Mouse (Mus musculus): ENCODE results near the gene Nr2c2ap. TPM values are rescaled to one million over a fixed set of nuclear protein-coding genes. Genes with fewer than 3 reads are reported as not detected.

Nr2c2ap gene
- polyA plus RNA-seq, 1 experiment from 2014 or later = 35.4 TPM

- no peaks in the 10 kb centered on the region for H3K36me3 ChIP-seq (ENCODE audit: control insufficient read depth, insufficient read depth, low read length)
- H3K27ac ChIP-seq (ENCODE audit: low read depth, low read length) = no peak overlapping the region
- H3K4me1 ChIP-seq (replicated peaks; ENCODE audit: control insufficient read depth, insufficient read depth, low read length) = no peaks in the 10 kb centered on the region
- DNase-seq (ENCODE audit: low spot score) (no peak), ATAC-seq (replicated peaks; ENCODE audit: low FRiP score) (no peak)
- no peak overlapping the region for H3K4me3 ChIP-seq (ENCODE audit: low read depth, low read length)
- H3K9ac ChIP-seq (ENCODE audit: low read depth, low read length) = no peak overlapping the region
- H3K27me3 ChIP-seq (replicated peaks; ENCODE audit: control insufficient read depth, insufficient read depth, low read length) = peaks cover 99% of the 10 kb centered on the region
- 61% methylated on average over 13 of the region's 13 CpGs for WGBS
- H3K9me3 ChIP-seq (ENCODE audit: control insufficient read depth, low read length) = no peaks in the 10 kb centered on the region
- H3K4me2 ChIP-seq = no peak overlapping the region
Observed at GRCm38 (mm10) chr8:70114892-70115291, 16.2 kb upstream of the Nr2c2ap start.

GRCm38 (mm10) chr8:70117611-70118010 lies 13.5 kb upstream of the Nr2c2ap start:
- Histone ChIP-seq H3K27me3 (replicated peaks; ENCODE audit: control insufficient read depth, insufficient read depth, low read length) (peaks cover 91% of the 10 kb centered on the region), H3K4me2 (no peak overlapping the region), H3K27ac (ENCODE audit: low read depth, low read length) (no peak overlapping the region), H3K4me3 (ENCODE audit: low read depth, low read length) (no peak overlapping the region), H3K4me1 (replicated peaks; ENCODE audit: control insufficient read depth, insufficient read depth, low read length) (no peaks in the 10 kb centered on the region), H3K9ac (ENCODE audit: low read depth, low read length) (no peak overlapping the region), H3K9me3 (ENCODE audit: control insufficient read depth, low read length) (no peaks in the 10 kb centered on the region), H3K36me3 (ENCODE audit: control insufficient read depth, insufficient read depth, low read length) (no peaks in the 10 kb centered on the region)
- ATAC-seq (replicated peaks; ENCODE audit: low FRiP score) (no peak), DNase-seq (ENCODE audit: low spot score) (peak; percentile 45)
- WGBS = 6% methylated on average over 9 of the region's 9 CpGs

- no peaks in the 10 kb centered on the region for H3K9me3 ChIP-seq (ENCODE audit: control insufficient read depth, low read length)
- H3K27me3 ChIP-seq (replicated peaks; ENCODE audit: control insufficient read depth, insufficient read depth, low read length) = peaks cover 77% of the 10 kb centered on the region
- H3K9ac ChIP-seq (ENCODE audit: low read depth, low read length) = no peak overlapping the region
- H3K4me1 ChIP-seq (replicated peaks; ENCODE audit: control insufficient read depth, insufficient read depth, low read length) = no peaks in the 10 kb centered on the region
- WGBS = 19% methylated on average over 17 of the region's 17 CpGs
- no peak overlapping the region for H3K4me3 ChIP-seq (ENCODE audit: low read depth, low read length)
- H3K27ac ChIP-seq (ENCODE audit: low read depth, low read length) = no peak overlapping the region
- no peak for ATAC-seq (replicated peaks; ENCODE audit: low FRiP score)
- H3K36me3 ChIP-seq (ENCODE audit: control insufficient read depth, insufficient read depth, low read length) = no peaks in the 10 kb centered on the region
- DNase-seq (ENCODE audit: low spot score) = no peak
- H3K4me2 ChIP-seq = no peak overlapping the region
Observed at GRCm38 (mm10) chr8:70118726-70119700, 12.1 kb upstream of the Nr2c2ap start.

DNA sequence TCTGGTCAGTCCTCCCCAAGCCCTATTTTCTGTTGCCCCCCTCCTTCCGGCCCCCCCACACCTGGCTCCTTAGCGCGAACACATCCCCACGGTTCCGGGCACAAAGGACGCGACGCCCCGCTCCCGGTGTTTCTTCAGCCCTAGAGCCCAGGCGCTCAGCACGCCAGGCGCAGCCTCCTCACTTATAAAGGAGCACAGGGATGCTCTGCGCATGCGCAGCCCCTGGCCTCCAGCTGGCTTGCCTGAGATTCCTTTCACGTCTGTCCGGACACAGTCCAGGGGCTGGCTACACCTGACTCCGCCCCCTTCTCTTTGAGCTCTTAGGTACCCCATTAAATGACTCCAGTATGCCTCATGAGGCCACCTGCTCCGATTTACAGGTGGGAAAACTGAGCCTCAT lies 10.5 kb upstream of the Nr2c2ap start, which contains the start of gene Ncan:
TSS of gene Ncan (minus strand) at position 207 of the 400 bp plus-strand sequence.
- no peaks in the 10 kb centered on the region for H3K36me3 ChIP-seq (ENCODE audit: control insufficient read depth, insufficient read depth, low read length)
- no peak within 1 kb of the TSS for H3K4me2 ChIP-seq
- H3K27ac ChIP-seq (ENCODE audit: low read depth, low read length) = no peak within 1 kb of the TSS
- no peaks in the 10 kb centered on the region for H3K9me3 ChIP-seq (ENCODE audit: control insufficient read depth, low read length)
- WGBS = 6% methylated on average over 19 of the region's 19 CpGs
- ATAC-seq (replicated peaks; ENCODE audit: low FRiP score) = no peak
- no peak within 1 kb of the TSS for H3K9ac ChIP-seq (ENCODE audit: low read depth, low read length)
- no peaks in the 10 kb centered on the region for H3K4me1 ChIP-seq (replicated peaks; ENCODE audit: control insufficient read depth, insufficient read depth, low read length)
- no peak for DNase-seq (ENCODE audit: low spot score)
- H3K27me3 ChIP-seq (replicated peaks; ENCODE audit: control insufficient read depth, insufficient read depth, low read length) = peaks cover 60% of the 10 kb centered on the region
- no peak within 1 kb of the TSS for H3K4me3 ChIP-seq (ENCODE audit: low read depth, low read length)

DNA sequence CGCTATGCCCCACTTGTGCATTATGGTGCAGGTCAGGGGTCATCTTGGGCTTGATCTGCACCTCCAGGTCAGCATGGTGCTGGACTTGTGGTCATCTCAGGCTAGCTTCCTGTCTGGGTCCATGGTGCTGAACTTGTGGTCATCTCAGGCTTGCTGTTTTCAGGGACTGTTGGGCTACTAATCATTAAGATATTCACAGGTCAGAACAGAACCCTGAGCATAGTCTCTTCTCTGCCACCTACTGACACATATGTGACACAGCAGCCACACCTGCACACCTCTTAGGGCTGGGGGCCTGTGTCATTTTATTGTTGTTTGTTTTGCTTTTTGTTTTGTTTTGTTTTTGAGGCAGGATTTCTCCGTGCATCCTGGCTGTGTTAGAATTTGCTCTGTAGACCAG lies 8.3 kb upstream of the Nr2c2ap start:
- no peaks in the 10 kb centered on the region for H3K9me3 ChIP-seq (ENCODE audit: control insufficient read depth, low read length)
- no peak for ATAC-seq (replicated peaks; ENCODE audit: low FRiP score)
- 56% methylated on average over 2 of the region's 2 CpGs for WGBS
- no peak overlapping the region for H3K9ac ChIP-seq (ENCODE audit: low read depth, low read length)
- no peak for DNase-seq (ENCODE audit: low spot score)
- H3K27me3 ChIP-seq (replicated peaks; ENCODE audit: control insufficient read depth, insufficient read depth, low read length) = peaks cover 40% of the 10 kb centered on the region
- H3K4me3 ChIP-seq (ENCODE audit: low read depth, low read length) = no peak overlapping the region
- H3K4me1 ChIP-seq (replicated peaks; ENCODE audit: control insufficient read depth, insufficient read depth, low read length) = no peaks in the 10 kb centered on the region
- no peak overlapping the region for H3K27ac ChIP-seq (ENCODE audit: low read depth, low read length)
- no peak overlapping the region for H3K4me2 ChIP-seq
- H3K36me3 ChIP-seq (ENCODE audit: control insufficient read depth, insufficient read depth, low read length) = no peaks in the 10 kb centered on the region

DNA sequence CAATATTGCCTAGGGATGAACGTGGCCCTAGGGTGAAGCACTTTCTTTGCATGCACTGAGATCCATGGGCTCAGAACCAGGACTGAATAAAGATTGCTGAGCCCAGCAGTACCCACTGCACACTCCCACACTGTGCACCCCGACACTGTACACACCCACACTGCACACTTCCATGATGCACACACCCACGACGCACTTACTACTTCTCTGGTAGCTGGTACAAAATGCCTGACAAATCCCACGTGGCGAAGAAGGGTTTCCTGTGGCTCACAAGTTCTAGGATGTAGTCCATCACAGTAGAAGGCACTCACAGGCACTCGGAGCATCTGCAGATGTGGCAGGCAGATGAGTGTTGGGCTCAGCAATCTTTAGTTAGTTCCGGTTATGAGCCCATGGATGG lies 6.1 kb upstream of the Nr2c2ap start:
- H3K27me3 ChIP-seq (replicated peaks; ENCODE audit: control insufficient read depth, insufficient read depth, low read length) = peaks cover 18% of the 10 kb centered on the region
- DNase-seq (ENCODE audit: low spot score) (no peak), ATAC-seq (replicated peaks; ENCODE audit: low FRiP score) (no peak)
- no peaks in the 10 kb centered on the region for H3K9me3 ChIP-seq (ENCODE audit: control insufficient read depth, low read length)
- no peaks in the 10 kb centered on the region for H3K36me3 ChIP-seq (ENCODE audit: control insufficient read depth, insufficient read depth, low read length)
- no peak overlapping the region for H3K4me2 ChIP-seq
- H3K9ac ChIP-seq (ENCODE audit: low read depth, low read length) = no peak overlapping the region
- H3K4me1 ChIP-seq (replicated peaks; ENCODE audit: control insufficient read depth, insufficient read depth, low read length) = no peaks in the 10 kb centered on the region
- no peak overlapping the region for H3K27ac ChIP-seq (ENCODE audit: low read depth, low read length)
- 60% methylated on average over 8 of the region's 8 CpGs for WGBS
- H3K4me3 ChIP-seq (ENCODE audit: low read depth, low read length) = no peak overlapping the region

DNA sequence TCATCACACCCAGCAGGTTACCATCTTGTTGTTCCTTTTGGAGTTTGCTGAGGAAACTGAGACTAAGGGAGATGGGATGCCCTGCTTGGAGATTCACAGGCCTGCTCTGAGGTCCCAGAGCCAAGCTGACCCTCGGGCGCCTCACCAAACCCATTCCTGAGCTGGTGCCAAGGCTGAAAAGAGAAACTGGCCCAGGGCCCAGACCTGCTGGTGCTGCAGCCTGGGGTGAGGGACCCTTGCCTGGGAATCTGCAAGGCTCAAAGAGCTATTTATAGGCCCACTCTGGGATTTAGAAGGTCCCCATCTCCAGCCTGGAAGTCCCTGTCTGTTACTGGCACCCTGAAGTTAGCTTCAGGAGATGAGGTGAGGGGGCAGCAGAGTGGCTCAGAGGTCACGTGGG lies 2.7 kb upstream of the Nr2c2ap start:
- H3K4me1 ChIP-seq (replicated peaks; ENCODE audit: control insufficient read depth, insufficient read depth, low read length) = peaks cover 13% of the 10 kb centered on the region
- no peaks in the 10 kb centered on the region for H3K27me3 ChIP-seq (replicated peaks; ENCODE audit: control insufficient read depth, insufficient read depth, low read length)
- peaks cover 4% of the 10 kb centered on the region; the same call in 1 of the 2 replicates for H3K36me3 ChIP-seq (ENCODE audit: control insufficient read depth, insufficient read depth, low read length)
- DNase-seq (ENCODE audit: low spot score) = no peak
- ATAC-seq (replicated peaks; ENCODE audit: low FRiP score) = no peak
- no peak overlapping the region for H3K4me3 ChIP-seq (ENCODE audit: low read depth, low read length)
- H3K9ac ChIP-seq (ENCODE audit: low read depth, low read length) = no peak overlapping the region
- no peak overlapping the region for H3K4me2 ChIP-seq
- no peak overlapping the region for H3K27ac ChIP-seq (ENCODE audit: low read depth, low read length)
- no peaks in the 10 kb centered on the region for H3K9me3 ChIP-seq (ENCODE audit: control insufficient read depth, low read length)
- 76% methylated on average over 3 of the region's 3 CpGs for WGBS

DNA sequence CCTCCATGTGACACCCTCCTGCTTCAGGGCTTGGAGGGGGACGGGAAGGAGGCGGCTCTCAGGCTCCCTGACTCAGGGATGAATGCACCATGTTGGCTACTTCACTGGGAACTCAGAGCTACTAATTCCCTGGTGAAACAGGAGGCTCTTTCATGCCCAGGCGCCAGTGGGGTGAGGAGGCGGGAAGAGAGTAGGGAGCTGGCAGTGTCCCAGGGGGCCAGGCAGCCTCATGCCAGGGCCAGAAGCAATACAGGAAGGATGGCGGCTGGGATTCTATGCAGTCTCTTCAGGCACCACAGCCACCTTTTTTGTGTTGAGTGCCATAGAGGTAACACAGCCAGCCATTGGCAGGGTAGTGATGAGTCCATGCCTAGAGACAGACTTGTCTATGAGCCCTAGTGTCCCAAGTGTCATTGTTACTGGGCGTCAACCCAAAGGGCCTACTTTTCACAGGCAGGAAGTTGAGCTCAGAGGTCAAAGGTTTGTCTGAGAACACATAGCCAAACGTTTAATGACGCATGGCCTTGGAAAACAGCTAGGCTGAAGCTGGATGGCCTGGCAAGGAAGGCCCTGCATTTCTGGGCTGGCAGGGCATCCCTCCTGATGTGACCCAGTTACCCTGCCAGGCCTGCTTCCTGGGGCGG lies 1.7 kb upstream of the Nr2c2ap start:
- Histone ChIP-seq H3K4me2 (no peak overlapping the region), H3K9me3 (ENCODE audit: control insufficient read depth, low read length) (no peaks in the 10 kb centered on the region), H3K4me1 (replicated peaks; ENCODE audit: control insufficient read depth, insufficient read depth, low read length) (peaks cover 16% of the 10 kb centered on the region), H3K4me3 (ENCODE audit: low read depth, low read length) (no peak overlapping the region), H3K27me3 (replicated peaks; ENCODE audit: control insufficient read depth, insufficient read depth, low read length) (no peaks in the 10 kb centered on the region), H3K27ac (ENCODE audit: low read depth, low read length) (no peak overlapping the region), H3K36me3 (ENCODE audit: control insufficient read depth, insufficient read depth, low read length) (peaks cover 6% of the 10 kb centered on the region; the same call in 1 of the 2 replicates), H3K9ac (ENCODE audit: low read depth, low read length) (no peak overlapping the region)
- 76% methylated on average over 9 of the region's 9 CpGs for WGBS
- no peak for DNase-seq (ENCODE audit: low spot score)
- no peak for ATAC-seq (replicated peaks; ENCODE audit: low FRiP score)

Data from liver, embryonic 11.5 days (tissue).